Mouse (Mus musculus) monocyte, adult 2 months (primary cell): ENCODE measurements around the gene Fhl2.

Source experiments
- DNase-seq, 2 experiments: peaks; one replicate each; pipeline ENCODE4 v3.0.0; 2022; ENCODE audit warnings: low spot score in 2 of 2, low read depth in 1 of 2

Gene Fhl2

GRCm38 (mm10) chr1:43196661-43197241, at the start of gene Fhl2:
Gene Fhl2, minus strand, starts transcription at chr1:43196984.
- no peak for DNase-seq

DNA sequence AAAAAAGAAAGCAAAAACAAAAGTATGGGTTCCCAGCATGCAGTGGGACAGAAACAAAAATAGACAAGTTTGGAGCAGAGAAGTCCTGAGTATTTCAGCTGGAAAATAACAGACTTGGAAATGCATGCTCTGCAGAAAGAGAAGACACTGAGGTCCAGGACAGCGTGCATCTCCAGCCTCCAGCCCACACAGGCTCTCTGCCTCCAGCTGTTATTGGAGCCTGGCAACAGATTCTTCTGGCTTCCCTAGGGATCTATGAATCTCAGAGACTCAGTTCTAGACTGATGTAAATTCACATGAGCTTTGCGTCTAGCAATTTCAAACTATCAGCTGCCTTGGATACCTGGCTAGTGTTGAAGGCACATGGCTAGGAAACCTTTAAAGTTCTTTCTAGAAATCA, 48.2 kb upstream of the Fhl2 start:
- DNase-seq = no peak

DNA sequence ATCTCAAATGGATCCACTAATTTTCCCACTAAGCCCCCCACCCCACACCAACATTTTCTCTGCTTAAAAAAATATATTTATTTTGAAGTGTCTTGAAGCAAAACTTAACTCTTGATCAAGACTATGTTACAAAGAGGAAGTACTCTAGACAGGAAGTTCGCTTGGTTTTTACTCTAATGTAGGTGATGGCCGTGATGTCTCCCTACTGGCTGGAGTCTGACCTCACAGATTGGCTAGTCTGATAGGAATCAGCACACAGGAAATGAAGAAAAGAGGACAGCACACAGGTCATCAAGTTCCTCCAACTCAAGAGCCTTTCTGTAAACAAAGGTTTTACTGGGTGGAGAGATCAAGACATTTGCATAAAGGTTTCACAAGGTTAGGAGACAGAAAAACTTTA, 44.4 kb upstream of the Fhl2 start:
- no peak for DNase-seq

GRCm38 (mm10) chr1:43239796-43240313, 43.1 kb upstream of the Fhl2 start:
- no peak for DNase-seq

- DNase-seq = no peak
Observed at GRCm38 (mm10) chr1:43238471-43238870, 41.7 kb upstream of the Fhl2 start.

- DNase-seq = no peak
Observed at GRCm38 (mm10) chr1:43237360-43238235, 40.8 kb upstream of the Fhl2 start.

- no peak for DNase-seq
Observed at GRCm38 (mm10) chr1:43225531-43226151, 28.9 kb upstream of the Fhl2 start.

GRCm38 (mm10) chr1:43224943-43225342, 28.2 kb upstream of the Fhl2 start:
- no peak for DNase-seq

GRCm38 (mm10) chr1:43224171-43224570, 27.4 kb upstream of the Fhl2 start:
- DNase-seq = no peak

- DNase-seq = no peak
Observed at GRCm38 (mm10) chr1:43223097-43223496, 26.3 kb upstream of the Fhl2 start.

- DNase-seq = no peak
Observed at GRCm38 (mm10) chr1:43218016-43218680, 21.4 kb upstream of the Fhl2 start.

DNA sequence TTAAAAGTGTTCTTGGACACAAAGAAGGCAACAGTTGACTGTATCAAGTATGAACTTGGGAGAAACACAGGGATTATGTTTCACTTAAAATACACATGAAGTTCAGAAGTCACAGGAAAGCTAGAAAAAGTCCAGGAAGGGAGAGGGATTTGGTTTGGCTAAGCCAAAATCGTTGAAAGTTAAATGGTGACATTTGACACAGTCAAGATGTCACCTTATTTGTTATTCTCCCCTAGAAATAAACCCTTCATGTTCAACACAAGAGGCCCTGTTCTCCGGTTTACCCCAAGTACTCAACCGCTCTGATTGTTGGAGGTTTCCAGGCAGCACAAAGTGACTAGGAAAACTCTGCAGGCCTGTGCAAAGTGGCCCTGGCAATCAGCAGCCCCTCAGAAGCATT, 18.8 kb upstream of the Fhl2 start:
- DNase-seq = no peak

DNA sequence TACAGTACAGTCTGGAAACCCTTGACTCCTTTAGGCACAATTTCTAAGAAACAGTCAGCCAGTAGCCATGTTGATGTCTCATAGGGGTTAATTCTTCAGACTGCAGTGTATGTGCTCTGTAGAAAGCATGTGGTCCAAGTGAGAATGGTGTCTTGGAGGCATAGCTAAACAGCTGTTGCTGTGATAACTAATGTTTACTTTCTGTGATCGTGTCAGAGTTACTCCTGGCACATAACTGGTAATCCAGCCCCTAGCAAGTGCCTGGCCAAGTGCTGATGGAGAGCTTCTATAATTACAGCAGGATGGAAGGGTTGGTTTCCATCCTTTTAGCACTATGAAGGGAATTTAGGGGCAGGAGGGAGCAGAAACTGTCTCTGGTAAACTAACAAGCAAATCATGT, 14.5 kb upstream of the Fhl2 start:
- DNase-seq = no peak

- no peak for DNase-seq
Observed at GRCm38 (mm10) chr1:43210285-43210684, 13.5 kb upstream of the Fhl2 start.

GRCm38 (mm10) chr1:43207147-43207546, 10.4 kb upstream of the Fhl2 start:
- DNase-seq = no peak

DNA sequence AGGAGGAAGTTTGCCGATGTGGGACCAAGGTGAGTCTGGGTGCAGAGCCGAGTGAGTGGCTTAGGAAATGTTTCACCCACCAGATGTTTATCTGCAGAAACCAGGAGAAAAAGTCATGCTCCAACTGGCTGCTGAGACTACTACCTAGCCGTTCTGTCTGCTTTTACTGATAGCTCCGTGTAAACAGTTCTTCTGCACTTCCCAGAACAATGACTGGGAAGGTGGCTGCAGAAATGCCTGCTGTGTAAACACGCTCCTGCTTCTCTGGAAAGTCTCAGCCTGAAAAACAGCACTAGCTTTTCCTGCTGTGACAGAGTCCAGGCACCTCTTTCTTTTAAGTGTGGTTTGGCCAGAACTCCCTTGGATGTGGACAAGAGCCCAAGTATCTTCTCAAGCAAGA, 6.5 kb upstream of the Fhl2 start:
- DNase-seq = no peak

- no peak for DNase-seq
Observed at GRCm38 (mm10) chr1:43202226-43202625, 5.4 kb upstream of the Fhl2 start.

DNA sequence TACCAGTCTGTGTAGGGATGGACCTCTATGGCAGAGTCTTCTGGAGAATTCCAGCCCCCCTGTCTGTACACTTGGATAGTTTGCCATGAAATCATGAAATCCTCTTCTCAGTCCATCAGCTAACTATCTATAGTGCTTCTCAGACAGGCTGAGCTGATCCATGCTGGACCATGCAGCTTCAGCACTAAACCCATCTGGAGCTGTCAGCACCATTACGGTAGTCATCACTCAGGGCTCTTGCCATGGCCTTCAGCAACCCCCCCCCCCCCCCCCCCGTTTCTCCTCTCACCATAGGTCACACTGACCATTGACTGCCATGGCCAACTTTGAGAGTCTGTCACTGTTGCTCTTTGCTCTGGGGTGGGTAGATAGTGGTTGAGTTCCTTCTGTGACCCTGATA, 5.0 kb upstream of the Fhl2 start:
- DNase-seq = no peak

DNA sequence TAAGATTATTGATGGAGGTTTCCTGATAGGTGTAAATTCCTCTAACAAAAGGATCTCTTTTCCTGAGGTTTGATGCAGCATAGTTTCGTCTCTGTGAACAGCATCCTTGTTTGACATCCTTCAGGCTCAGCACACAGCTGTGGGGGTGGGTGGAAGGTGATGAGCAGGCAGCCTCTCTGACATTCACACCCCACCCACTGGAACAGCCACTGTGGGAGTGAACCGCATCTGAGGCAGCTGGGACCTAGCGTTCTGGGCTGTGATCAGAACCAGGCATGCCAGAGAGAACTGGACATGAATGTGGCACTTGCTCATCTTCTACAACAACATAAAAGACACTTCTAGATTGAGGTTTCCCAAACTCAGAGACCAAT, 3.1 kb upstream of the Fhl2 start:
- no peak for DNase-seq

DNA sequence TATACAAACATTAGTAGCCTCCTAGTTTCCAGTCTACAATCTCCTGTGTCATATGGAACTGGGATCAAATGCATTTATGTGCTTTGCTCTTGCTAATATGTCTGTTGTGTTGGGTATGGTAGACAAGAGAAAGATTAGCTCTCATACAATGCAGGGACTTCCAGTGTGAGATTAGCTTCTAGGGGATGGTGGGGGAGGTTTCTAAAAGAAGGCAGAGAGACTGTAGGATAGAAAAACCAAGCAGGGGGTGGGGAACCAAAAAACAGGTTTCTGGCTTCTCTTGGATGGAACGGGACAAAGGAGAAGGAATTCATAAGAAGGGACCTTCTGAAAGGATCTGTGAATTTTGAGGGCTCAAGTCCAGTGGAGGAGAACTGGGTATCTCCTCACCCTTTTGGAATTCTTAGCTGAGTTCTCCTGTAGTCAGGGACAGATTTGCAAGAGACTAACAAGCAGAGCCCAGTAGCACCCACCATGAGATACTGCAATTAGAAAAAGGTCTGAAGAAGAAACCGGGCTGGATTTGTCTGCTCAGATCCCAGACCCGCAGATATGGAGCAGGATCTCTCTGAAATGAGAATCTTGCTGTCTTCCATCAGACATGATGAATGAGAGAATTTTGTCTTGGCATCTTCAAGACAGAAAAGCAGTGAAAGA, 2.6 kb upstream of the Fhl2 start:
- no peak for DNase-seq

- DNase-seq = no peak
Observed at GRCm38 (mm10) chr1:43196059-43196458, 725 bp downstream of the Fhl2 start.
